Mouse (Mus musculus): ENCODE results near the gene Pde4b. TPM values are rescaled to one million over a fixed set of nuclear protein-coding genes. Genes with fewer than 3 reads are reported as not detected.

Gene Pde4b
- polyA plus RNA-seq, 1 experiment from 2014 or later, result 32.1 TPM

DNA sequence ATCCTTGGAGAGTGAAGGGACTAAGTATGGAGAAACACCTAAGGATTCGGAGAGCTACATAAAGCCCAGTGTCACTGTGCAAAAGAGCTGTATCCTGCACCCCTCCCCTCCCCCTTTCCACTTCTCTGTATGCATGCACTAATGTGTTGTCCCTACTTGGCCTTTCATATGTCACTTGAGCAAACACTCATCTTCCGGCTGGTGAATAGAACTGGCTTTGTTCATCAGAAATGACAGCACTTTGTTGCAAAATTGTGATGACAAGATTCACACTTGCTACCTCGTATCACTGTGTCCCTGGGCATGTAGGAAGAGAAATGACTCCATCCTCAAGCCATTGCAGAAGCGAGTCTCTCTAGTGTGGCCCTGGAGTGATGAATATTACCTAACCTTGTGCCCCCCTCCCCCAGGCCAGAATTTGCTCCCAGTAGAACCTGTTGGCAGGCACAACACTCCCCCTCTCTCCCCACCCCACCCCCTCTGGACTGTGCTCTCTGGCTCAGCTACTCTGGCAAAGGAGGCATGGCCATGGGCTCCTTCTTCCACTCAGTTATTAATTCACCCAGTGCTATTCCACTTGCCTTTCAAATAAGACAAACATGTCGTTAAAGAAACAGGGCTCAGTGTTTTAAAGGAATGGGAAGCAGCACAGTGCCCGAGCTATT is 497.4 kb downstream of the Pde4b start:
- peaks cover 22% of the 10 kb centered on the region for H3K4me1 ChIP-seq (replicated peaks; ENCODE audit: control insufficient read depth, insufficient read depth, low read length)
- no peak overlapping the region for H3K4me2 ChIP-seq (ENCODE audit: low read length)
- H3K27me3 ChIP-seq (replicated peaks; ENCODE audit: control insufficient read depth, insufficient read depth, low read length), result no peaks in the 10 kb centered on the region
- no peak overlapping the region for H3K9ac ChIP-seq (replicated peaks; ENCODE audit: low read depth, low read length)
- H3K36me3 ChIP-seq (ENCODE audit: control insufficient read depth, insufficient read depth), result no peaks in the 10 kb centered on the region
- H3K4me3 ChIP-seq (replicated peaks; ENCODE audit: low read length), result no peak overlapping the region
- no peak overlapping the region for H3K27ac ChIP-seq (ENCODE audit: low read length)
- 40% methylated on average over 6 of the region's 6 CpGs for WGBS
- ATAC-seq, result peak; percentile 42
- no peaks in the 10 kb centered on the region for H3K9me3 ChIP-seq (ENCODE audit: control insufficient read depth, low read length)

DNA sequence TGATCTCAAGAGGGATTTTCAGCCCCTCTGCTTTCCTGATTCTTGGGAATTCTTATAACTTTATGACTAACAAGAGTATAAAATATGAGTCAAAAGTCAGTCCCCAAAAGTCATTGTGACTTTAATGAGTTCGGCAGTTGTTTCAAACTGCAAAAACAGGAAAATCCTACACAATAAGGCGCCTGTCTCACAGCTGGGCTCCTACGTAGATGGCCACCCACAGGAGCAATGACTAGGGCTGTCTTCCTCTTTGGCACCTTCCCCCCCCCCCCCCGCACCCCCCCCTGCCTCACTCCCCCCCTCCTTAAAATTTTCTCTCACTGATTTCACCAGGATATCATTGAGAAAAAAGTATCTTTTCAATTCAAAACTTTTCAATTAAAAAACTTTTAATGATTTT is 498.2 kb downstream of the Pde4b start:
- Histone ChIP-seq H3K27ac (ENCODE audit: low read length) (no peak overlapping the region), H3K4me3 (replicated peaks; ENCODE audit: low read length) (no peak overlapping the region), H3K36me3 (ENCODE audit: control insufficient read depth, insufficient read depth) (no peaks in the 10 kb centered on the region), H3K9ac (replicated peaks; ENCODE audit: low read depth, low read length) (no peak overlapping the region), H3K27me3 (replicated peaks; ENCODE audit: control insufficient read depth, insufficient read depth, low read length) (no peaks in the 10 kb centered on the region), H3K9me3 (ENCODE audit: control insufficient read depth, low read length) (no peaks in the 10 kb centered on the region), H3K4me1 (replicated peaks; ENCODE audit: control insufficient read depth, insufficient read depth, low read length) (peaks cover 23% of the 10 kb centered on the region), H3K4me2 (ENCODE audit: low read length) (no peak overlapping the region)
- ATAC-seq, result no peak
- WGBS, result 30% methylated on average over 4 of the region's 4 CpGs

DNA sequence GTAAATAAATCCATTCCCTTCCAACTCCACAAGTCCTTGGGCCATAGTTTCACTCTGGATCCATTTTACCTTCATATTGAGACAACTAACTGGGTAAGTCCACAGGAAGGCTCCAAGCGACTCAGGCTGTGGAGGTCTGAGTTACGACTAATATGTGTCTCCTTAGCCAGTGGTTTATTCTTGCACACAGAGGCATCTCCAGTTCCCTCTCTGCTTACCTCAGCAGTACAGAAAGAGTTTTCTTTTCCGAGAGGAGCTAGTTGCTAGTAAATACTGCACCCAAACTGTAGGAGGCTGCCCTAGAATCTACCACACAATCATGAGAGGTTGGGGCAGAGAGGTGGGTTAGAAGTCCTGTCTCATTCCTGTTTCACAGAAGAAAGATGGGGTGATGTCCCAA is 499.4 kb downstream of the Pde4b start:
- Histone ChIP-seq H3K36me3 (ENCODE audit: control insufficient read depth, insufficient read depth) (no peaks in the 10 kb centered on the region), H3K9me3 (ENCODE audit: control insufficient read depth, low read length) (no peaks in the 10 kb centered on the region), H3K4me3 (replicated peaks; ENCODE audit: low read length) (no peak overlapping the region), H3K27me3 (replicated peaks; ENCODE audit: control insufficient read depth, insufficient read depth, low read length) (no peaks in the 10 kb centered on the region), H3K27ac (ENCODE audit: low read length) (no peak overlapping the region), H3K9ac (replicated peaks; ENCODE audit: low read depth, low read length) (no peak overlapping the region), H3K4me1 (replicated peaks; ENCODE audit: control insufficient read depth, insufficient read depth, low read length) (peaks cover 30% of the 10 kb centered on the region), H3K4me2 (ENCODE audit: low read length) (no peak overlapping the region)
- no peak for ATAC-seq
- WGBS, result 95% methylated on average over 3 of the region's 3 CpGs

DNA sequence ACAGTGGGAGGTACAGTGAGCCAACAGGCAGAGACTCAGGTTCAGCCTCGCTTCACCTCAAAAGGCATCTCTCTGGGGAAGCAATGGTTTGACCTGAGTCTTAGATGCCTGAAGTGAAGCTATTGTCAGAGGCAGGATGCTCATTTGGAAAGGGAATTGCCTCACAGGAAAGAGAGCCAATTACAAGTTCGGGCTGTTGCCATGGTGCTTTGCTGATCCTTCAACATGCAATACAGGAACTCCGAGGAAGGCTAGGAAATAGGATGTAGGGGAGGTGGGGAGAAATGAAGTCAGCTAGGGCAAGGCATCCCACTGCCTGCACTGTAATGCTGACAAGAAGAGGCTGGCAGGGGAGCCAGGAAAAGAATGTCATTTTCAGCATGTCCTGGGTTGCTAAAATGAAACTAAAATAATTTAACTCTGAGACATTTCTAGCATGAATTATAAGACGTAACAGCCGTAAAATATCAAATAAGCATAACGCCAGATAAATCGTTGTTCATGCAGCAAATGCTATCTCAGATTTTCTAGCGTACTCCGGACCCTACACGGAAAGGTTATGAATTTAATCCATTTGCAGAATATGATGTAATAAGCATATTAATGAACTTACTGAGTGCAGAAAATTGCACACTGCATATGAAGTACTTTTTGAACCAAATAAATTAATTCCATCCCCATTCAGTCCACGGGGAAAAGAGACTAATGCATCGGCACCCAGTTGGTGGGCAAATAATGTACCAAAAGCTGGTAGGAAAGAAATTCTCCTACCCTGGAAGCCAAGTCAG is 501.5 kb downstream of the Pde4b start:
- Histone ChIP-seq H3K9ac (replicated peaks; ENCODE audit: low read depth, low read length) (peak overlapping the region; percentile 52; the same call in 1 of the 2 replicates), H3K36me3 (ENCODE audit: control insufficient read depth, insufficient read depth) (no peaks in the 10 kb centered on the region), H3K27me3 (replicated peaks; ENCODE audit: control insufficient read depth, insufficient read depth, low read length) (no peaks in the 10 kb centered on the region), H3K4me2 (ENCODE audit: low read length) (peak overlapping the region; percentile 61), H3K9me3 (ENCODE audit: control insufficient read depth, low read length) (no peaks in the 10 kb centered on the region), H3K4me1 (replicated peaks; ENCODE audit: control insufficient read depth, insufficient read depth, low read length) (peaks cover 37% of the 10 kb centered on the region), H3K4me3 (replicated peaks; ENCODE audit: low read length) (peak overlapping the region; percentile 38), H3K27ac (ENCODE audit: low read length) (peak overlapping the region; percentile 44)
- WGBS, result 16% methylated on average over 12 of the region's 12 CpGs
- peak; percentile 74 for ATAC-seq

DNA sequence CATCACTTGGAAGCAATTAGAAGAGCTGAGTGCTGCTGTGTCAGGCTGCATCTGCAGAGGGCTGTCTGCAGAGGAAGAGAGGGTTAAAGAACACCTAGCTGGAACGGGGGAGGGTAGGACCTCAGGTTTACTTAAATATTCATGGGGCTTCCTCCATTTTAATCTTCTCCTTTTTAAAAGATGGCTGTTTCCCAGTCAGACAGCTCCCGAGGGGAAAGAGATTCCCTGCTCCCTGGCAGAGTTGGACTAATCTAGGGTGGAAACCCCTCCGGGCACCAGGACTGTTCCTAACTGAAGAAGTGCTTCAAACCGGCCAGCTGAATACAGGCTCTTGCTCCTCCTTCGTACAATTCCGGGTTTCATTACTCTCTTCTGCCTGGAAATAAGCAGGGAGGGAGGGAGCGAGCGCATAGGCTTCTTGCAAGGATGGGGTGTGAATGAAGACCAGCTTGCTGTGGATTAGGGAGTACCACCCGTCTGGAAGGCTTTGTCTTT is 502.2 kb downstream of the Pde4b start:
- Histone ChIP-seq H3K4me2 (ENCODE audit: low read length) (peak overlapping the region; percentile 61), H3K36me3 (ENCODE audit: control insufficient read depth, insufficient read depth) (no peaks in the 10 kb centered on the region), H3K4me1 (replicated peaks; ENCODE audit: control insufficient read depth, insufficient read depth, low read length) (peaks cover 38% of the 10 kb centered on the region), H3K27ac (ENCODE audit: low read length) (peak overlapping the region; percentile 44), H3K9me3 (ENCODE audit: control insufficient read depth, low read length) (no peaks in the 10 kb centered on the region), H3K27me3 (replicated peaks; ENCODE audit: control insufficient read depth, insufficient read depth, low read length) (no peaks in the 10 kb centered on the region), H3K9ac (replicated peaks; ENCODE audit: low read depth, low read length) (peak overlapping the region; percentile 52), H3K4me3 (replicated peaks; ENCODE audit: low read length) (peak overlapping the region; percentile 38)
- 1% methylated on average over 9 of the region's 9 CpGs for WGBS
- ATAC-seq, result peak; percentile 61

DNA sequence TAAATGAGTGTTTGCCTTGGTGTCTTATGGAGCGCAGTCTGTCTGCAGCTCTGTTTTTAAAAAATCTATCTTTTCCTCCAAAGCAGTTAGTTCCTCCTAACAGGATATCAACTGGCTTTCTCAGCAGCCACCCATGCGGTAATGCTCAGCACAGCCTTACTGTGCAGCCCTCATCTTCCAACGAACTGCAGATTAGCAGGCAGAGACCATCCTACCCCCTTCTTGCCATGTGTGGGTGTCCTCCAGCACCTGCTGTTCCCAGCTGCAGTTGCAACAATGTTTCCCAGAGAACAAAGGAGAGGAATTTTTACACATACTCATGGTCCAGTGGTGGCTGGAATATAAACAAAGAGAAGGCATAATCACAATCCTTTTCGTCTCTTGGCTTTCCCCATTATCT is 504.5 kb downstream of the Pde4b start:
- H3K4me3 ChIP-seq (replicated peaks; ENCODE audit: low read length), result no peak overlapping the region
- peak; percentile 55 for ATAC-seq
- no peaks in the 10 kb centered on the region for H3K9me3 ChIP-seq (ENCODE audit: control insufficient read depth, low read length)
- no peaks in the 10 kb centered on the region for H3K27me3 ChIP-seq (replicated peaks; ENCODE audit: control insufficient read depth, insufficient read depth, low read length)
- H3K9ac ChIP-seq (replicated peaks; ENCODE audit: low read depth, low read length), result no peak overlapping the region
- H3K4me2 ChIP-seq (ENCODE audit: low read length), result 0 out of 2 replicates have a peak overlapping the region, but pooled peaks have one; percentile 5
- H3K27ac ChIP-seq (ENCODE audit: low read length), result no peak overlapping the region
- 39% methylated on average over 4 of the region's 4 CpGs for WGBS
- H3K4me1 ChIP-seq (replicated peaks; ENCODE audit: control insufficient read depth, insufficient read depth, low read length), result peaks cover 33% of the 10 kb centered on the region
- H3K36me3 ChIP-seq (ENCODE audit: control insufficient read depth, insufficient read depth), result 0 out of 2 replicates have a peak, but pooled peaks cover 2% of the 10 kb centered on the region

DNA sequence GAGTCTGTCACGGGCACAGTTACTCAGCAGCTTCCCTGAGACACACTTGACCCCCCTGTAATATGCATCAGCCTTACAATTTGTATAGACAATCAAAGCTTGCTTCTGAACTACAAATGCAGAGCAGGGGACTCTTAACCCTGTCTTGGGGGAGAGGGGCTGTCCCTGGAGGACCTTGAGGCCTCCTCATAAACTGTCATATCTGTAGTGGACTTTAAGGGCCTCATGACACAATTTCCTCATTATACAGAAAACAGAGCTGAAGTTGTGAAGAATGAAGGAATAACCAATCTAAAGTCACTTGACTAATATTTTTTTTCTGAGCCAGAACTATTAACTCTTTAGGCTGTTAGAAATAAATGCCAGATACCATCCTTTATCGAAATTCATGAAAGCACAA is 505.2 kb downstream of the Pde4b start:
- ATAC-seq, result no peak
- no peaks in the 10 kb centered on the region for H3K27me3 ChIP-seq (replicated peaks; ENCODE audit: control insufficient read depth, insufficient read depth, low read length)
- 0 out of 2 replicates have a peak overlapping the region, but pooled peaks have one; percentile 15 for H3K4me2 ChIP-seq (ENCODE audit: low read length)
- 65% methylated on average over 2 of the region's 2 CpGs for WGBS
- H3K36me3 ChIP-seq (ENCODE audit: control insufficient read depth, insufficient read depth), result 0 out of 2 replicates have a peak, but pooled peaks cover 2% of the 10 kb centered on the region
- H3K9ac ChIP-seq (replicated peaks; ENCODE audit: low read depth, low read length), result no peak overlapping the region
- no peaks in the 10 kb centered on the region for H3K9me3 ChIP-seq (ENCODE audit: control insufficient read depth, low read length)
- no peak overlapping the region for H3K27ac ChIP-seq (ENCODE audit: low read length)
- H3K4me1 ChIP-seq (replicated peaks; ENCODE audit: control insufficient read depth, insufficient read depth, low read length), result peaks cover 33% of the 10 kb centered on the region
- H3K4me3 ChIP-seq (replicated peaks; ENCODE audit: low read length), result no peak overlapping the region

DNA sequence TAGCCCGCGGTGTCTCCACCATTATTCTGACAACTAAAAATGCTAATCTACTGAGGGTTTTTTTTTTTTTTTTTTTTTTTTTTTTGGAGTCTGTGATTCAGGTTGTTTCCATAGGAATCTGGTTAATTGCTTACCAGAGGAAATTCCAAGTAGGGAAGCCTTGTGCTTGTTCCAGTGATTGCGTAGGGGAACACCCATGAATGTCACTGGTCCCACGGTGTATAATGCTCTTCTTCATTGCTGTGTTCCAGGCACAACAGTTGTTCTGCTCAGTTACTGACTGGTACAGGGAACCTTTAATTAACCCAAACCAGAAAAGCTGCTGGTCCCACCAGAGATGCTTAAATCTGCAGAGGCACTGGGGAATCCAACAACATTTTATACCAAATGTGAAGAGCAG is 506.3 kb downstream of the Pde4b start:
- no peak for ATAC-seq
- 32% methylated on average over 4 of the region's 4 CpGs for WGBS

DNA sequence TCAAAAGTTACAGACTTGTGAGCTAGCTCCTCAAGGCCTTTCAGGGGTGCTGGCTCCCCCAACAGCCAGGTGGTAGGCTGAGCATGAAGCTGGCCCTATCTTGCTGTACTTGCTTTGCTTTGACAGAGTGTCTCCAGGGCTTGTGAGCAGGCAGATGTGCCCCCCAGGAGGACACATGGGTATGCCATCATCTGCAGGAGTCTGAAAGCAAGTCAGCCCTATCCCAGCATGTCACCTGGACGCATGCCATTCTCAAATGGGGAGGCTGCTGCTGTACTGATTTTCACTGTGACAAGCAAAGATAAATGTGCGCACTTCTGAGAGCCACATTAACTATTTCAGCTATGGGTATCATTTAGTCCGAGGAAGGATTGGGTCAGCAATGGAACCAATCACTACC is 507.2 kb downstream of the Pde4b start:
- Histone ChIP-seq H3K27me3 (replicated peaks; ENCODE audit: control insufficient read depth, insufficient read depth, low read length) (no peaks in the 10 kb centered on the region), H3K27ac (ENCODE audit: low read length) (no peak overlapping the region), H3K36me3 (ENCODE audit: control insufficient read depth, insufficient read depth) (peaks cover 9% of the 10 kb centered on the region), H3K4me2 (ENCODE audit: low read length) (no peak overlapping the region), H3K4me3 (replicated peaks; ENCODE audit: low read length) (no peak overlapping the region), H3K9ac (replicated peaks; ENCODE audit: low read depth, low read length) (no peak overlapping the region), H3K9me3 (ENCODE audit: control insufficient read depth, low read length) (no peaks in the 10 kb centered on the region), H3K4me1 (replicated peaks; ENCODE audit: control insufficient read depth, insufficient read depth, low read length) (peaks cover 20% of the 10 kb centered on the region)
- 72% methylated on average over 3 of the region's 3 CpGs for WGBS
- no peak for ATAC-seq

More for the DNA sequence above, 506.3 kb downstream of the Pde4b start:
- H3K27me3 ChIP-seq (replicated peaks; ENCODE audit: control insufficient read depth, insufficient read depth, low read length), result no peaks in the 10 kb centered on the region
- no peak overlapping the region for H3K4me3 ChIP-seq (replicated peaks; ENCODE audit: low read length)
- H3K9me3 ChIP-seq (ENCODE audit: control insufficient read depth, low read length), result no peaks in the 10 kb centered on the region
- no peak overlapping the region for H3K9ac ChIP-seq (replicated peaks; ENCODE audit: low read depth, low read length)
- H3K27ac ChIP-seq (ENCODE audit: low read length), result no peak overlapping the region
- peaks cover 4% of the 10 kb centered on the region; the same call in 1 of the 2 replicates for H3K36me3 ChIP-seq (ENCODE audit: control insufficient read depth, insufficient read depth)
- peaks cover 29% of the 10 kb centered on the region for H3K4me1 ChIP-seq (replicated peaks; ENCODE audit: control insufficient read depth, insufficient read depth, low read length)
- no peak overlapping the region for H3K4me2 ChIP-seq (ENCODE audit: low read length)
